Mouse (Mus musculus): Measurements from ENCODE around the gene Enoph1. TPM values are rescaled to one million over a fixed set of nuclear protein-coding genes. Genes with fewer than 3 reads are reported as not detected.
A peak's percentile ranks its signal among the peaks of the same experiment; 100 is the strongest.

Gene Enoph1
- polyA plus RNA-seq (2016; fragmentation: Nextera tagmentation; extraction: Ambion mirVana): 54.6 and 60.4 TPM in 2 replicates

DNA sequence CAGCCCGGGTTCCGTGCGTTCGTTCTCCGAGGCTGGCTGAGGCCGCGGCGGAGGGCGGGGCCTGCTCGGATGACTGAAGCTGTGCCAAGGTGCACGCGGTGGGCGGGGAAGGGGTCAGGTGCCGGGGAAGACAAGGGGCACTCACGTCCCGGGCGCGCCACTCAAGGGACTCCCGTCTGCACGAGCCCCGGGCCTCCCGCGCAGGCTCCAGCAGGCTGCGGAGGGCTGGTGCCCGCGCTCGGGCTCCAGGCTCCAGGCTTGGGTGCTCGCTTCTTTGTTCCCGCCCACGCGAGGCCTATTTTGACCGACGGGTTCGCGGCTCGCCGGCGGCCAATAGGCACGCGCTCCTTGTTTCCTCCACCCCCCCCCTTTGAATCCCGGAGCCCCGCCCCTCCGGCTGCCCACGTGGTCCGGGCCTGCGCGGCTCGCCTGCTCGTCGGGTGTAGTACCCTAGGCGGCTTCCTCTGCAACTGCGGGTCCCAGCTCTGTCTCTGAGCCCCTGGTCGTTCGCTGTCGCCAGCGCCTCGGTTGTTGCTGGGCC, at the start of gene Enoph1, which contains the start of gene Hnrnpdl:
Gene Enoph1 (plus strand): TSS at position 384 of the 541 bp plus-strand sequence.
Gene Hnrnpdl (minus strand): TSS at position 63 of the 541 bp plus-strand sequence.
- H3K4me1 ChIP-seq: peaks cover 45% of the 10 kb centered on the region
- peak within 1 kb of the TSS; percentile 100 for H3K27ac ChIP-seq (replicated peaks)
- H3K9me3 ChIP-seq (replicated peaks): no peaks in the 10 kb centered on the region
- peak; percentile 99 for DNase-seq (ENCODE audit: low spot score)
- no peaks in the 10 kb centered on the region for H3K27me3 ChIP-seq (ENCODE audit: low read depth, poor library complexity, severe bottlenecking)
- WGBS: under 1% methylated on average over 57 of the region's 57 CpGs
- H3K4me3 ChIP-seq: peak within 1 kb of the TSS; percentile 97
- H3K36me3 ChIP-seq: peaks cover 45% of the 10 kb centered on the region

DNA sequence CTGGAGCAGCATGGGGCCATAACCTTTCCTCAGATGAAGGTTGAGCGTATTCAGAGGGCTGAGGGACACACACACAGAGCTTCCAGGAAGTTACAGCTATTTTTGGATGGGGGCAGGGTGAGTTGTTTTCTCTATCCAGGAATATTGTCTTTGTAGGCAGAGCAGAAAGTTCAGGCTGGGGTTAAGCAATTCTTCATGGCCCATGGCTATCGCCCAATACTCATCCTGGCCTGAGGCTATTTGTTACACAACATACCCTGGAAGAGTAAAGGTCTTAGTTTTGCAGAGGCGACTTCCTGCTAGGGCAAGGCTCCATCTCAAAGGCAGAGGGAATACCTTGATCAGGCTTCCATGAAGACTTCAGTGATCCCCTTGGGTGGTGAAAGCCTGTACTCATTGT, 45.6 kb upstream of the Enoph1 start:
- Histone ChIP-seq H3K4me3 (no peak overlapping the region), H3K27ac (replicated peaks) (no peak overlapping the region), H3K27me3 (ENCODE audit: low read depth, poor library complexity, severe bottlenecking) (no peaks in the 10 kb centered on the region), H3K9me3 (replicated peaks) (peaks cover 8% of the 10 kb centered on the region), H3K36me3 (no peaks in the 10 kb centered on the region), H3K4me1 (no peaks in the 10 kb centered on the region)
- no peak for DNase-seq (ENCODE audit: low spot score)
- WGBS: 83% methylated on average over 3 of the region's 3 CpGs

DNA sequence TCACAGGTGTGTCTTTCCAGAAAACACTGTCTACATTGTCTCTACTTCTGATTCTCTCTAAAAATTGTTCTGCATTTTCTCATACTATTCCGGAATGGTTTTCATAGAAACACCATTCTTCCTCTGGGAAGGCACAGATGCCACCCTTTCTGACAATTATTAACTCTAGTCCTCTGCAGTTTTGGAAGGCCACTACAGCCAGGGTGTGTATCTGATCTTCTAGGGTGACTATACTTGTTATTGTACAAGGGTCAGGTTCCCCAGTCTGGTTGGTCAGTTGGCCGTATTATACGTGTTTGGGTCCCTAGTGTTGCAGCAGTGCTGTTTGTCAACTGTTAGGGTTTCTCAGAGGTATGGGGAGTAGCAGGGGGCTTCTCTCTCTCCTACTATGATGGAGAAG, 45.1 kb upstream of the Enoph1 start:
- H3K36me3 ChIP-seq: no peaks in the 10 kb centered on the region
- 93% methylated on average over 3 of the region's 3 CpGs for WGBS
- no peaks in the 10 kb centered on the region for H3K4me1 ChIP-seq
- peaks cover 8% of the 10 kb centered on the region for H3K9me3 ChIP-seq (replicated peaks)
- H3K27me3 ChIP-seq (ENCODE audit: low read depth, poor library complexity, severe bottlenecking): no peaks in the 10 kb centered on the region
- no peak for DNase-seq (ENCODE audit: low spot score)
- no peak overlapping the region for H3K4me3 ChIP-seq
- no peak overlapping the region for H3K27ac ChIP-seq (replicated peaks)

DNA sequence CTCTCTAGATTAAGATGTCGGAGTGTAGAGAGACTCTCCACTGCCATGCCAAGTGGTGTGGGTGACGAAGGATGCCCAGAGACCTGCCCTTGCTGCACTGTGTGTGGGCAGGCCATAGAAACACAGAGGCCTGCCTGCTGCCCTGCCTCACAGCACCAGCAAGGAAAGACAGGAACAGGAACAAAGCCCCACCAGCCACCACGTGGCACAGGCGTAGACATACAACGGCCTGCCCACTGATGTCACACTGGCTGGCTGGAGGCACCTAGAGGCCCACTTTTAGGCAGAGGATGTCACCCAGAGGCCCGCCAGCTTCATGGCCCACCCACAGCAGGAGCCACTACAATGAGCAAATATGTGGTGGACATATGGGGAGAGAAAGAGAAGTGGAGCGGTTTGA, 39.7 kb upstream of the Enoph1 start:
- H3K9me3 ChIP-seq (replicated peaks): peaks cover 8% of the 10 kb centered on the region
- no peaks in the 10 kb centered on the region for H3K4me1 ChIP-seq
- H3K4me3 ChIP-seq: no peak overlapping the region
- 83% methylated on average over 7 of the region's 7 CpGs for WGBS
- H3K27me3 ChIP-seq (ENCODE audit: low read depth, poor library complexity, severe bottlenecking): no peaks in the 10 kb centered on the region
- H3K27ac ChIP-seq (replicated peaks): no peak overlapping the region
- DNase-seq (ENCODE audit: low spot score): no peak
- no peaks in the 10 kb centered on the region for H3K36me3 ChIP-seq

DNA sequence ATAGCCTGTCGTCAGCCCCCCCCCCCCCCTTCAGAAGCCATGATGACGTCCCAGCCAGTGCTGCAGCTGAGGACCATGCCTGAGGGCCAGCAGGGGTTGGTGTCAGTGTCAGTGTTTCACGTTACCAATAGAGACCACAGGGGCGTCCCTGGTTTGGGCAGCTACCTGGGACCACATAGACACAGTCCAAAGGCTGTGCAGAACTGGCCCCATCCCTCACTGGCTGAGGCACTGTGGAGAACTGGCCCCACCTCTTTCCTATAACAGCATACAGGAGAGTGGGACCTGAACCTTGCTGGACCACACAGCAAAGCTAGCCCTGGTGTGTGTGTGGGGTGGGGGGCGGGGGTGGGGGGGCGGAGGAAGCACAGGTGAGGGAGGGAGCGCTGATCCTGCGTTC, 39.3 kb upstream of the Enoph1 start:
- DNase-seq (ENCODE audit: low spot score): no peak
- WGBS: 60% methylated on average over 7 of the region's 8 CpGs
- H3K36me3 ChIP-seq: no peaks in the 10 kb centered on the region
- H3K27me3 ChIP-seq (ENCODE audit: low read depth, poor library complexity, severe bottlenecking): no peaks in the 10 kb centered on the region
- H3K9me3 ChIP-seq (replicated peaks): peaks cover 7% of the 10 kb centered on the region
- H3K4me1 ChIP-seq: no peaks in the 10 kb centered on the region
- H3K27ac ChIP-seq (replicated peaks): no peak overlapping the region
- H3K4me3 ChIP-seq: no peak overlapping the region

DNA sequence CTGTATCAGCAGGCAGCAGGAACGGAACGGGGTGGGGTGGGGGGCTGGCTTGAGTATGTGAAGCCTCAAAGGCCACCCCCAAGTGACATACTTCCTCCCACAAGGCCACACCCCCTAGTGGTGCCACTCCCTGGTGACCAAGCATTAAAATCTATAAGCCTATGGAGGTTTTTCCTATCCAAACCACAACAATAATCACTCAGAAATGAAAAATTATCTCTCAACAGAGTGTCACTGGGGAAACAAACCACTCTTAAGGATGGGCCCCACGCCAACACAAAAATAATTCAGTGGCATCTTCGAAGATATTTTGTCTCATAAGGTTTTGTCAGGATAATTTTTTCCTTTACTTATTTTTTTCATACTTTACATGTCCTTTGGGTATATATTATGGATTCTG, 35.9 kb upstream of the Enoph1 start:
- no peak overlapping the region for H3K4me3 ChIP-seq
- no peaks in the 10 kb centered on the region for H3K4me1 ChIP-seq
- no peaks in the 10 kb centered on the region for H3K36me3 ChIP-seq
- no peaks in the 10 kb centered on the region for H3K27me3 ChIP-seq (ENCODE audit: low read depth, poor library complexity, severe bottlenecking)
- H3K9me3 ChIP-seq (replicated peaks): no peaks in the 10 kb centered on the region
- H3K27ac ChIP-seq (replicated peaks): no peak overlapping the region
- WGBS: 84% methylated on average over 4 of the region's 4 CpGs
- DNase-seq (ENCODE audit: low spot score): no peak

DNA sequence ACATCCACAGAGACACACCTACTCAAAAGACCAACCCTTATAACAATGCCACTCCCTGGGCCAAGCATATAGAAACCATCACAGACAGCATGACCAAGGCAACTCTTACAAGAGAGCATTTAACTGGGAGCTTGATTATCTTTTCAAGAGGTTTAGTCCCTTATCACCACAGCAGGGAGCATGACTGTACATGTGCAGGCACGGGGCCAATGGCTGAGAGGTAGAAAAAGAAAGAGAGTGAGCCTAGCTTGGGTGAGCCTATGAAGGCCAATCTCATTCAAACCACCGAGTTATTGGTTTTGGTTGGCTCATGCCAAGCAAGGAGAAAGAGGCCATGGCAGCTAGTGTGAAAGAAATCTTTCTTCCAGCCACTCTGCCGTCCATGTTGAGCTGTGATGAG, 34.4 kb upstream of the Enoph1 start:
- H3K27ac ChIP-seq (replicated peaks): no peak overlapping the region
- no peaks in the 10 kb centered on the region for H3K9me3 ChIP-seq (replicated peaks)
- no peaks in the 10 kb centered on the region for H3K36me3 ChIP-seq
- 68% methylated on average over 3 of the region's 3 CpGs for WGBS
- H3K4me1 ChIP-seq: no peaks in the 10 kb centered on the region
- no peak overlapping the region for H3K4me3 ChIP-seq
- DNase-seq (ENCODE audit: low spot score): no peak
- no peaks in the 10 kb centered on the region for H3K27me3 ChIP-seq (ENCODE audit: low read depth, poor library complexity, severe bottlenecking)

DNA sequence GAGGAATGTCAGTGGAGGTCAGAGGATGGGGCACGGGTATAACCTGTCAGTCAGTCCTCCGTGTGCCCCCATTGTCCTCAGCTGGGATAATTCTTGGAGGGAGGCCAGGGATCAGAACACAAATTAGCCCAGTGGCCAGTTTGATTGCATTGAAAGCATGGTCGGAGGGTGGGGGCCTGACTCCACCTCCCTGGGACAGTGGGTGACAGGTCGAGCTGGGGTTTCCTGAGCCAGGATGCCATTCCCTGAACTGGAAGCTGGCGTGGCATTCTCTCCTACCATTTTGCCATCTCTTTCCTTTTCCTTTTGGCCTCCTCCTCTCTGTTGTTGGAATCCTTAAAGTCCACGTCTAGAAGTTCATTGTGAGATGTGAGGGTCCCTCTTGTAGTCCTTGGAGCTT, 33.9 kb upstream of the Enoph1 start:
- 82% methylated on average over 6 of the region's 6 CpGs for WGBS

DNA sequence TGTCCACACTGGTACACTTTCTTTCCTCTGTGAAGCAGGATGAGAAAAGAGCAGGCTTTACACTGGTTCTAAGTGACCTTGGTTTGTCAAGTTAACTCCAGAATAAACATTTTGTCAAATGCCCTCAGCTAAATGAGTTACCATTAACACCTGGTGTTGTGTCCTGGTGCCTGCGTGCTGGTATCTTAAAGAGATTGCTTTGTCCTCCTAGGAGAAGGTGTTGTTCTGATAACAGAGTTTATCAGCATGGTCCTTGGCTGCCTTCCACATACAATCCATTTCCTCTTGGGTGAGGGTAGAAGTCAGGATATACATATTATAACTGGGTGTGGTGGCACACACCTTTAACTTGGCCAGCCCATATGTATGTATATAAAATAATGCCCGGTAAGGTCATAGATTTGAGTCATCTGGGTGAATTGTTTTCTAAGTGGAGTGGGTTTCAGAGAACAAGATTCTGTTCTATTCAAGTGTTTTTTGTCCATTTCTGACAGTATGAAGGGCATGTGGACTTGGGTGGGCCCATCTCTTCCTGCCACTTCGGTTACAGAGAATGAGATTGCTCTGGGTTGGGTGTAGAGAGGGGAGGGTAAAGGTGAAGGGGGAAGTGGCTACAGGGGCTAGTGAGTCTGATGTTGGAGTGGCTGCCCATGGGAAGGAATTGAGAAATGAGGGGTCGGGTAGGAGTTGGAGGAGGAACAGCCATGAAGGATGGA, 33.3 kb upstream of the Enoph1 start:
- H3K4me1 ChIP-seq: no peaks in the 10 kb centered on the region
- 89% methylated on average over 4 of the region's 4 CpGs for WGBS
- H3K9me3 ChIP-seq (replicated peaks): no peaks in the 10 kb centered on the region
- no peaks in the 10 kb centered on the region for H3K27me3 ChIP-seq (ENCODE audit: low read depth, poor library complexity, severe bottlenecking)
- no peak overlapping the region for H3K4me3 ChIP-seq
- no peak overlapping the region for H3K27ac ChIP-seq (replicated peaks)
- no peak for DNase-seq (ENCODE audit: low spot score)
- H3K36me3 ChIP-seq: no peaks in the 10 kb centered on the region

More for the DNA sequence above, 33.9 kb upstream of the Enoph1 start:
- Histone ChIP-seq H3K27me3 (ENCODE audit: low read depth, poor library complexity, severe bottlenecking) (no peaks in the 10 kb centered on the region), H3K4me1 (no peaks in the 10 kb centered on the region), H3K27ac (replicated peaks) (no peak overlapping the region), H3K4me3 (no peak overlapping the region), H3K36me3 (no peaks in the 10 kb centered on the region), H3K9me3 (replicated peaks) (no peaks in the 10 kb centered on the region)
- DNase-seq (ENCODE audit: low spot score): no peak

DNA sequence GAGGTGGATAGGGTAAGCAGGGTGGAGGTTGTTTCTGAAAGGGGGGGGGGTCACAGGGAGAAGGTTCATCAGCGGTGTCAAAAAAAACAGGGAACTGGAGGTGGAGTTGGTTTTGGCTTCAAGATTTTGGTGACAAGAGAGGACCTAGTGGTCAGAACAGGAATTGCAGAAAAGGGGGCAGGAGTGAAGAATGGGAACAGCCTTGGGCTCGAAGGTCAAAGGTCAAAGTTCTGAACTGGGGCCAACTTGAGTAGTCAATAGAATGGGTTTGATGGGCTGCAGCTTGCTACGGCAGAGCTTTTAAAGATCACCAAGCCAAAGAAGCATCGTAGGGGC, 32.8 kb upstream of the Enoph1 start:
- no peaks in the 10 kb centered on the region for H3K36me3 ChIP-seq
- DNase-seq (ENCODE audit: low spot score): no peak
- H3K9me3 ChIP-seq (replicated peaks): no peaks in the 10 kb centered on the region
- WGBS: 80% methylated on average over 4 of the region's 4 CpGs
- no peak overlapping the region for H3K4me3 ChIP-seq
- H3K27me3 ChIP-seq (ENCODE audit: low read depth, poor library complexity, severe bottlenecking): no peaks in the 10 kb centered on the region
- no peaks in the 10 kb centered on the region for H3K4me1 ChIP-seq
- no peak overlapping the region for H3K27ac ChIP-seq (replicated peaks)

DNA sequence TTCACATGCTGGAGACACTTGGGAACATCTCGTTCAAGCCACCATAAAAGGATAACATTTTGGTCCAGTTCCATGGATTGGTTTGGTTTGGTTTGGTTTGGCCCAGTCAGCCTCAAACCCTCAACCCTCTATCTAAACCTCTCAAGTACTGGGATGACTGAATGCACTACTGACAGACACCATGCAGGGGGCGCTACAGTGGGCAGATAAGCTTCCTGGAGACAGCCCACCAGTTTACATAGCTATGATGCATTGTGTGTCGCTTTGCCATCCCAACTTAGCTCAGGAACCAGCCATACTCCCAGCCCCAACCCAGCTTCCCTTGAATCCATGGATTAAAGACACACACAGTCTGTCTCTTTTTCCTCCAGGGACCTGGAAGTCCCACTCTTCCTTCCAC, 31.3 kb upstream of the Enoph1 start:
- Histone ChIP-seq H3K27ac (replicated peaks) (no peak overlapping the region), H3K4me3 (no peak overlapping the region), H3K4me1 (no peaks in the 10 kb centered on the region), H3K27me3 (ENCODE audit: low read depth, poor library complexity, severe bottlenecking) (no peaks in the 10 kb centered on the region), H3K36me3 (no peaks in the 10 kb centered on the region), H3K9me3 (replicated peaks) (no peaks in the 10 kb centered on the region)
- WGBS: 62% methylated on average over 3 of the region's 3 CpGs
- no peak for DNase-seq (ENCODE audit: low spot score)

DNA sequence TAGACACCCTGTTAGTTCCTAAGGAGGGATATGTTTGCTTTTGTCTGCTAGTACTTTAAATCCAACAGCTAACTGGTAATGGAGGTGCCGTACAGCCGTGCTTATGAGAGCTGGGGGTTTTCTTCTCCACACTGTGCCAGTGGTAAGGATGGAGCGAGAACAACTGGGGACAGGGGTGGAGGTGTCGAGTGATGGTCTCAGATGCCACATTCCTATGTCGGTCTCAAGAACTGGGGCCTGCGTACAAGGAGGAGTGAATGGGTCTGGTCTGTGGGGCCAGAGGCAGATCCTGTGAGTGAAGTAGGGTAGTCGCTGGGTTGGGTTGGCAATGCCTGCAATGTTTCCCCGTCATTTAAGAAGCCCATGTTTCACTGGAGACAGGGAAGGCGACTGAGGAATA, 27.2 kb upstream of the Enoph1 start:
- H3K27me3 ChIP-seq (ENCODE audit: low read depth, poor library complexity, severe bottlenecking): no peaks in the 10 kb centered on the region
- H3K4me1 ChIP-seq: no peaks in the 10 kb centered on the region
- no peak overlapping the region for H3K27ac ChIP-seq (replicated peaks)
- H3K9me3 ChIP-seq (replicated peaks): no peaks in the 10 kb centered on the region
- no peaks in the 10 kb centered on the region for H3K36me3 ChIP-seq
- DNase-seq (ENCODE audit: low spot score): no peak
- H3K4me3 ChIP-seq: no peak overlapping the region
- WGBS: 89% methylated on average over 9 of the region's 9 CpGs

DNA sequence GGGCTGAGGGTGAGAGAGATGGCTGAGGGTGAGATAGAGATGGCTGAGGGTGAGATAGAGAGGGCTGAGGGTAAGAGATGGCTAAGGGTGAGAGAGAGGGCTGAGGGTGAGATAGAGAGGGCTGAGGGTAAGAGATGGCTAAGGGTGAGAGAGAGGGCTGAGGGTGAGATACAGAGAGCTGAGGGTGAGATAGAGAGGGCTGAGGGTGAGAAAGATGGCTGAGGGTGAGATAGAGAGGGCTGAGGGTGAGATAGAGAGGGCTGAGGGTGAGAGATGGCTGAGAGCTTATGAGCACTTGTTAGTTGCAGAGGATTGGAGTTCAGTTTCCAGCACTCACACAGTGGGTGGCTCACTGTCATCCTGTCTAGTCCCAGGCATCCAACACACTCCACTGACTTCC, 19.7 kb upstream of the Enoph1 start:
- no peaks in the 10 kb centered on the region for H3K36me3 ChIP-seq
- no peaks in the 10 kb centered on the region for H3K4me1 ChIP-seq
- DNase-seq (ENCODE audit: low spot score): no peak
- no peak overlapping the region for H3K4me3 ChIP-seq
- no peaks in the 10 kb centered on the region for H3K9me3 ChIP-seq (replicated peaks)
- no peaks in the 10 kb centered on the region for H3K27me3 ChIP-seq (ENCODE audit: low read depth, poor library complexity, severe bottlenecking)
- no peak overlapping the region for H3K27ac ChIP-seq (replicated peaks)

Data from midbrain, embryonic 10.5 days (tissue).